Comparison of ENCODE assay signal across 8 mouse cellular contexts in genomic region chr1:43730491-43730924, GRCm38 (mm10). TPM values are rescaled to one million over a fixed set of nuclear protein-coding genes. Genes with fewer than 3 reads are reported as not detected.
DNase-seq lines count a peak whose midpoint lies in the region; ATAC-seq lines count a peak whose summit lies in the region.

Gene 1500015O10Rik (plus strand): TSS chr1:43730602.

- H3K27me3 ChIP-seq in hindbrain, embryonic 13.5 days, result no peaks in the 10 kb centered on the region
- no peaks in the 10 kb centered on the region for H3K27me3 ChIP-seq in neural tube, embryonic 14.5 days (ENCODE audit: control insufficient read depth, insufficient read depth, low read length)

- H3K27ac ChIP-seq in hindbrain, embryonic 13.5 days, result no peak within 1 kb of the TSS
- H3K27ac ChIP-seq in neural tube, embryonic 14.5 days (ENCODE audit: low read depth, low read length), result no peak within 1 kb of the TSS

- no peaks in the 10 kb centered on the region for H3K36me3 ChIP-seq in hindbrain, embryonic 13.5 days
- no peaks in the 10 kb centered on the region for H3K36me3 ChIP-seq in neural tube, embryonic 14.5 days (ENCODE audit: control insufficient read depth, insufficient read depth, low read length)

- no peak within 1 kb of the TSS for H3K4me2 ChIP-seq in hindbrain, embryonic 13.5 days
- no peak within 1 kb of the TSS for H3K4me2 ChIP-seq in neural tube, embryonic 14.5 days (ENCODE audit: low read depth, low read length)

- 0 out of 2 replicates have a peak, but pooled peaks cover 4% of the 10 kb centered on the region for H3K9me3 ChIP-seq in hindbrain, embryonic 13.5 days
- no peaks in the 10 kb centered on the region for H3K9me3 ChIP-seq in neural tube, embryonic 14.5 days (ENCODE audit: control insufficient read depth, low read length)

- H3K4me3 ChIP-seq in hindbrain, embryonic 13.5 days, result no peak within 1 kb of the TSS
- no peak within 1 kb of the TSS for H3K4me3 ChIP-seq in neural tube, embryonic 14.5 days (ENCODE audit: low read depth, low read length)

- 0 out of 2 replicates have a peak, but pooled peaks cover 9% of the 10 kb centered on the region for H3K4me1 ChIP-seq in hindbrain, embryonic 13.5 days (replicated peaks)
- peaks cover 2% of the 10 kb centered on the region; the same call in 1 of the 2 replicates for H3K4me1 ChIP-seq in neural tube, embryonic 14.5 days (ENCODE audit: control insufficient read depth, insufficient read depth, low read length)

- peak; percentile 16; the same call in 1 of the 2 replicates for ATAC-seq in frontal cortex, adult (ENCODE audit: low TSS enrichment)
- ATAC-seq in hindbrain, embryonic 13.5 days (ENCODE audit: low FRiP score), result peak; percentile 94
- ATAC-seq in neural tube, embryonic 14.5 days (ENCODE audit: low read depth), result peak; percentile 95
- no peak for ATAC-seq in megakaryocyte, adult 5-6 weeks (ENCODE audit: poor library complexity, severe bottlenecking)

- no peak within 1 kb of the TSS for H3K9ac ChIP-seq in hindbrain, embryonic 13.5 days
- H3K9ac ChIP-seq in neural tube, embryonic 14.5 days (replicated peaks; ENCODE audit: low read depth, low read length), result no peak within 1 kb of the TSS

- DNase-seq in ES-CJ7 (ENCODE audit: low read depth, low spot score), result peak; percentile 31
- peak; percentile 86 for DNase-seq in adrenal gland, postnatal 14 days
- peak; percentile 37 for DNase-seq in left cerebral cortex, adult 11 months (ENCODE audit: low spot score)
- no peak for DNase-seq in thymus, postnatal 0 days (ENCODE audit: low spot score)

- 68% methylated on average over 16 of the region's 16 CpGs for WGBS in hindbrain, embryonic 13.5 days
- WGBS in neural tube, embryonic 14.5 days, result 47% methylated on average over 15 of the region's 16 CpGs

RNA-seq across cellular contexts. Expression of gene 1500015O10Rik, which starts in this region (rescaled TPM):
- total RNA-seq in adrenal gland, postnatal 14 days (2021), result 91.3 and 108 TPM in 2 replicates
- 25.1 and 36.5 TPM in 2 replicates for polyA plus RNA-seq in hindbrain, embryonic 13.5 days (2015; fragmentation: Nextera tagmentation; extraction: Ambion mirVana)
- 20.8 and 20.9 TPM in 2 replicates for polyA plus RNA-seq in neural tube, embryonic 14.5 days (2014; fragmentation: Nextera tagmentation; extraction: Ambion mirVana)
- 1.2 and 1.6 TPM in 2 replicates for polyA plus RNA-seq in thymus, postnatal 0 days (2015; fragmentation: Nextera tagmentation; extraction: Ambion mirVana)
- total RNA-seq in megakaryocyte, adult 5-6 weeks (2015), result not detected in 2 replicates
- not detected in 2 replicates for total RNA-seq in megakaryocyte, adult 5-6 weeks (2017)

Comparison
In these comparisons a context has a peak if more than half of its experiments do, and no peak if none do; other contexts are left out.
1. RNA of gene 1500015O10Rik (total RNA-seq): 91.3 to 108 TPM in adrenal gland, postnatal 14 days; not detected in megakaryocyte, adult 5-6 weeks; every median in the first group is over 10 times any median in the second.